Comparison of ENCODE assay signal across 21 mouse cellular contexts in the genomic region with DNA sequence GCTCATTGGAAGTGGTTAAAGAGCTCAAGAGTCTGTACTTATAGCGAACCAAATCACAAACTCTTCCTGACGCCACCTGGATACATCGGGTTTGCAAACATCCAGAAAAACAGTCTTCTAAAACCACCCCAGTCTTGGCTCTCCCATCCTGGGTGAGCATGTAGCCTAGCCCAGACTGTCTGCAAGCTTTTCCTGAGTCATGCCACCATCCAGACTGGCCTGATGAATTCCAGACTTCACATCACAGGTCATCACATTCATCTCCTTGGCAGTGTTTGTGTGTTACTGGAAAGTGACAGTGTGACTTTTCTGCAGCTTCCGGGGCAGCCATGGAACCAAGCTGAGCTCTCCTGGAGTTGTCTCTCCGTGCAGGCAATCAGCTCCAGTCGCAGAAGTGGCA.
DNase-seq lines count a peak whose midpoint lies in the region; ATAC-seq lines count a peak whose summit lies in the region.
"Had no signal": no experiment of that assay in that cellular context is flagged by ENCODE, and none has a peak within 500 bp of the region (broad histone marks: within the 10 kb centered on the region; RNA-seq: fewer than 3 reads in every experiment).

No protein-coding gene starts in this region.

- no peak for ATAC-seq in heart, embryonic 12.5 days (ENCODE audit: insufficient number of reproducible peaks, low FRiP score)
- peak; percentile 63; the same call in 1 of the 2 replicates for ATAC-seq in heart, embryonic 16.5 days (replicated peaks; ENCODE audit: extremely low read depth, insufficient read depth, low FRiP score)
- ATAC-seq: CD4-positive, CD25-positive, alpha-beta regulatory T cell, adult 4 months; forebrain, embryonic 14.5 days; forebrain, postnatal 0 days; intestine, postnatal 0 days; Patski had no signal

- DNase-seq in heart, postnatal 36 days: no peak
- no peak for DNase-seq in heart, adult 9 months (ENCODE audit: low spot score in 2 of 2)
- DNase-seq in brain, adult 2 months (ENCODE audit: low read depth, low spot score): peak; percentile 33
- no peak for DNase-seq in layer of hippocampus, postnatal 36 days
- DNase-seq: adrenal gland, postnatal 10 days; cerebellum, adult 11 months; cerebellum, adult 2 months; cerebellum, adult 9-11 months; forebrain, postnatal 0 days; gastrocnemius, postnatal 25 days had no signal

- H3K9me3 ChIP-seq in heart, embryonic 12.5 days (replicated peaks): peaks cover 6% of the 10 kb centered on the region; the same call in 1 of the 2 replicates
- peaks cover 5% of the 10 kb centered on the region; the same call in 1 of the 2 replicates for H3K9me3 ChIP-seq in heart, embryonic 16.5 days (replicated peaks; ENCODE audit: control insufficient read depth, low read length)
- H3K9me3 ChIP-seq: embryonic facial prominence, embryonic 15.5 days; hindbrain, embryonic 15.5 days had no signal

- H3K4me1 ChIP-seq in heart, embryonic 12.5 days (replicated peaks): peaks cover 54% of the 10 kb centered on the region
- H3K4me1 ChIP-seq in heart, embryonic 16.5 days (ENCODE audit: control insufficient read depth, insufficient read depth, low read length): peaks cover 29% of the 10 kb centered on the region

- H3K9ac ChIP-seq in heart, embryonic 12.5 days: no peak overlapping the region
- no peak overlapping the region for H3K9ac ChIP-seq in heart, embryonic 16.5 days (ENCODE audit: low read length)
- H3K9ac ChIP-seq: embryonic facial prominence, embryonic 12.5 days; embryonic facial prominence, embryonic 15.5 days; forebrain, postnatal 0 days; heart, embryonic 13.5 days; hindbrain, embryonic 12.5 days; hindbrain, embryonic 15.5 days had no signal

- H3K4me2 ChIP-seq in heart, embryonic 12.5 days: no peak overlapping the region
- H3K4me2 ChIP-seq in heart, embryonic 16.5 days (ENCODE audit: low read depth, low read length): no peak overlapping the region
- H3K4me2 ChIP-seq: embryonic facial prominence, embryonic 12.5 days; embryonic facial prominence, embryonic 15.5 days; heart, embryonic 13.5 days; hindbrain, embryonic 12.5 days; hindbrain, embryonic 15.5 days had no signal

- intact Hi-C loops in heart, postnatal 36 days (cut with DNase I): loop anchor here (5.0 kb wide), 2 partner anchors 230 kb away; no protein-coding TSS in a partner anchor

- H3K4me3 ChIP-seq in heart, embryonic 12.5 days: no peak overlapping the region
- no peak overlapping the region for H3K4me3 ChIP-seq in heart, embryonic 16.5 days (ENCODE audit: low read length)
- H3K4me3 ChIP-seq: embryonic facial prominence, embryonic 12.5 days; embryonic facial prominence, embryonic 15.5 days; heart, embryonic 13.5 days; hindbrain, embryonic 12.5 days; hindbrain, embryonic 15.5 days had no signal

- 59% methylated on average over 6 of the region's 6 CpGs for WGBS in heart, embryonic 12.5 days
- 60% methylated on average over 6 of the region's 6 CpGs for WGBS in heart, embryonic 16.5 days

- no peaks in the 10 kb centered on the region for H3K27me3 ChIP-seq in heart, embryonic 12.5 days (replicated peaks)
- H3K27me3 ChIP-seq in heart, embryonic 16.5 days (ENCODE audit: control insufficient read depth, insufficient read depth, low read length): no peaks in the 10 kb centered on the region
- H3K27me3 ChIP-seq: embryonic facial prominence, embryonic 12.5 days; embryonic facial prominence, embryonic 15.5 days; heart, embryonic 13.5 days; hindbrain, embryonic 12.5 days; hindbrain, embryonic 15.5 days; Patski had no signal

- no peaks in the 10 kb centered on the region for H3K36me3 ChIP-seq in heart, embryonic 12.5 days
- peaks cover 2% of the 10 kb centered on the region; the same call in 1 of the 2 replicates for H3K36me3 ChIP-seq in heart, embryonic 16.5 days (ENCODE audit: control insufficient read depth, insufficient read depth)
- H3K36me3 ChIP-seq: embryonic facial prominence, embryonic 12.5 days; embryonic facial prominence, embryonic 15.5 days; heart, embryonic 13.5 days; hindbrain, embryonic 12.5 days; hindbrain, embryonic 15.5 days had no signal

- 0 out of 2 replicates have a peak overlapping the region, but pooled peaks have one; percentile 6 for H3K27ac ChIP-seq in heart, embryonic 12.5 days (ENCODE audit: poor library complexity, severe bottlenecking)
- no peak overlapping the region for H3K27ac ChIP-seq in heart, embryonic 16.5 days (ENCODE audit: low read length)
- H3K27ac ChIP-seq: embryonic facial prominence, embryonic 12.5 days; embryonic facial prominence, embryonic 15.5 days; hindbrain, embryonic 12.5 days; hindbrain, embryonic 15.5 days had no signal
